8 mouse cellular contexts compared by ENCODE assay signal in the genomic region with DNA sequence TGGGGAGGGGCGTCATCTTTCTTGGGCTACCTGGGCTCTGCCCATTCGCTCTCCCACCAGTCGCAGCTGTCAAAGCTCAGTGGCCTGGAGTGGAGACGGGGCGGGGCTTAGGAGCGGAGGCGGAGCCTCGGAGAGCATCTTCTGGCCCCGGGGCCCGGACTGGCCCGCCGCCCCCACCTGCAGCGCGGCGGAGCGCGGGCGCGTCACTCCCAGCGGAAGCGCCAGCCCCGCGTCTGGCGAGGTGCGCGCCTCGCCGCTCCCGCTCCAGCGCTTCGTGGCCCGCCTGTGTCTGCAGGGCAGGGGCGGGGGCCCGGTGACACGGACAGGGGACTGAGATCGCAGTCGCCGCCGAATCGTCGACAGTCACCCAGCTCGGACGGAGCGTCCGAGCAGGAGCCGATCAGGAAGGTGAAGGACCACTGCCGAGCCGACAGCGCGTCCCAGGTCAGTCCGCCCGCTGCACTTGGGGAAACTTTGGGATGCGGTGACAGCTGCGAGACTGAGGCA. TPM values are rescaled to one million over a fixed set of nuclear protein-coding genes. Genes with fewer than 3 reads are reported as not detected.
DNase-seq lines count a peak whose midpoint lies in the region; ATAC-seq and TF ChIP-seq lines count a peak whose summit lies in the region.

A gene (plus strand): TSS at position 139 of the 507 bp plus-strand sequence.

- peak; percentile 74 for ATAC-seq in frontal cortex, adult (ENCODE audit: low TSS enrichment)
- ATAC-seq in intestine, postnatal 0 days = peak; percentile 47; the same call in 1 of the 2 replicates
- peak; percentile 47 for ATAC-seq in megakaryocyte progenitor cell, adult 5-6 weeks (replicated peaks; ENCODE audit: poor library complexity)

- H3K9ac ChIP-seq in intestine, postnatal 0 days (ENCODE audit: low read depth, low read length) = 0 out of 2 replicates have a peak within 1 kb of the TSS, but pooled peaks have one; percentile 3

- no peaks in the 10 kb centered on the region for H3K9me3 ChIP-seq in intestine, postnatal 0 days (ENCODE audit: control insufficient read depth)

- H3K27me3 ChIP-seq in intestine, postnatal 0 days (replicated peaks; ENCODE audit: control insufficient read depth, insufficient read depth, low read length) = peaks cover 44% of the 10 kb centered on the region
- H3K27me3 ChIP-seq in splenic B cell, adult 2 months (ENCODE audit: control insufficient read depth, insufficient read depth, low read length, poor library complexity, severe bottlenecking) = no peaks in the 10 kb centered on the region

- under 1% methylated on average over 54 of the region's 54 CpGs for WGBS in intestine, postnatal 0 days

- peak within 1 kb of the TSS; percentile 92 for H3K4me2 ChIP-seq in intestine, postnatal 0 days (replicated peaks; ENCODE audit: low read depth)

- H3K4me1 ChIP-seq in intestine, postnatal 0 days (replicated peaks; ENCODE audit: control insufficient read depth, insufficient read depth, low read length) = 0 out of 2 replicates have a peak, but pooled peaks cover 3% of the 10 kb centered on the region

- H3K27ac ChIP-seq in gastrocnemius, adult 2 months = no peak within 1 kb of the TSS
- H3K27ac ChIP-seq in intestine, postnatal 0 days (ENCODE audit: low read depth, low read length) = no peak within 1 kb of the TSS

- peak within 1 kb of the TSS; percentile 67 for H3K4me3 ChIP-seq in gastrocnemius, adult 2 months
- H3K4me3 ChIP-seq in intestine, postnatal 0 days (ENCODE audit: low read depth, low read length) = peak within 1 kb of the TSS; percentile 54

- peak; percentile 35 for DNase-seq in gastrocnemius, adult 2 months
- DNase-seq in gastrocnemius, postnatal 36 days = no peak
- DNase-seq in cerebellum, adult 8-10 months = peak; percentile 89
- DNase-seq in left cerebral cortex, postnatal 36 days (ENCODE audit: low spot score in 2 of 2) = peak; percentile 49 to 72
- peak; percentile 35 for DNase-seq in splenic B cell, adult 2 months (ENCODE audit: low read depth, low spot score)

- no peaks in the 10 kb centered on the region for H3K36me3 ChIP-seq in intestine, postnatal 0 days (ENCODE audit: control insufficient read depth, insufficient read depth)
- H3K36me3 ChIP-seq in splenic B cell, adult 2 months (ENCODE audit: control insufficient read depth, insufficient read depth, low read length, poor library complexity, severe bottlenecking) = no peaks in the 10 kb centered on the region

- no peak for TF ChIP-seq CTCF in gastrocnemius, adult 2 months (IDR thresholded peaks at IDR 0.05)
- no peak for TF ChIP-seq CTCF in intestine, postnatal 0 days (IDR thresholded peaks at IDR 0.05; ENCODE audit: low read depth)

- intact Hi-C loops in gastrocnemius, adult 2 months (cut with DNase I) = no loop called here
- intact Hi-C loops in gastrocnemius, postnatal 36 days (cut with DNase I) = no loop called here
- intact Hi-C loops in left cerebral cortex, postnatal 36 days (cut with DNase I) = loop anchor here (5.0 kb wide), 1 partner anchor 69 kb away; a partner anchor contains a TSS

RNA-seq across cellular contexts. Expression of the gene that starts here (rescaled TPM):
- not detected for total RNA-seq in gastrocnemius, adult 2 months (2021)
- total RNA-seq in gastrocnemius, postnatal 36 days (2021) = not detected
- 0.08 and 0.09 TPM in 2 replicates for polyA plus RNA-seq in intestine, postnatal 0 days (2015; fragmentation: Nextera tagmentation; extraction: Ambion mirVana)
- total RNA-seq in left cerebral cortex, postnatal 36 days (2021) = 10 to 100 TPM; 17.4 to 17.8 TPM
- not detected in 2 replicates for total RNA-seq in megakaryocyte progenitor cell, adult 5-6 weeks (2015)
- 0.03 TPM in 1 of 2 replicates, not detected in the other for total RNA-seq in megakaryocyte progenitor cell, adult 5-6 weeks (2017)

Comparison
In these comparisons a context has a peak if more than half of its experiments do, and no peak if none do; other contexts are left out.
1. RNA of the gene that starts here (total RNA-seq): 17.4 to 17.8 TPM in left cerebral cortex, postnatal 36 days; not detected in gastrocnemius, adult 2 months, not detected in gastrocnemius, postnatal 36 days and 0.03 TPM in megakaryocyte progenitor cell, adult 5-6 weeks; every median in the first group is over 10 times any median in the second.
2. Peak in DNase-seq and H3K4me3 ChIP-seq in gastrocnemius, adult 2 months; RNA of the gene not detected or under 1 TPM.
3. Peak in ATAC-seq, H3K4me3 ChIP-seq, H3K9ac ChIP-seq and H3K4me2 ChIP-seq in intestine, postnatal 0 days; RNA of the gene not detected or under 1 TPM.
4. Peak in ATAC-seq in megakaryocyte progenitor cell, adult 5-6 weeks; RNA of the gene not detected or under 1 TPM.
5. DNase-seq: peak in cerebellum, adult 8-10 months (single experiment), left cerebral cortex, postnatal 36 days (2 of 2) and splenic B cell, adult 2 months (single experiment); none in gastrocnemius, postnatal 36 days (0 of 2).
6. Peak in every context shown above with its lines, with median percentiles within 50 percentile points of each other: ATAC-seq.